ENCODE assay signal across 10 mouse cellular contexts in genomic region chr9:49102328-49102727, GRCm38 (mm10). TPM values are rescaled to one million over a fixed set of nuclear protein-coding genes. Genes with fewer than 3 reads are reported as not detected.
A peak's percentile ranks its signal among the peaks of the same experiment; 100 is the strongest.
DNase-seq lines count a peak whose midpoint lies in the region; ATAC-seq and TF ChIP-seq lines count a peak whose summit lies in the region.
"Had no signal": no experiment of that assay in that cellular context is flagged by ENCODE, and none has a peak within 500 bp of the region (broad histone marks: within the 10 kb centered on the region; RNA-seq: fewer than 3 reads in every experiment).

No protein-coding gene starts in this region.

- no peaks in the 10 kb centered on the region for H3K4me1 ChIP-seq in limb, embryonic 14.5 days (ENCODE audit: control insufficient read depth, insufficient read depth, low read length)
- no peaks in the 10 kb centered on the region for H3K4me1 ChIP-seq in limb, embryonic 10.5 days
- H3K4me1 ChIP-seq in embryonic facial prominence, embryonic 14.5 days (ENCODE audit: control insufficient read depth, insufficient read depth, low read length), result no peaks in the 10 kb centered on the region
- H3K4me1 ChIP-seq in intestine, embryonic 15.5 days (replicated peaks), result peaks cover 6% of the 10 kb centered on the region; the same call in 1 of the 2 replicates
- no peaks in the 10 kb centered on the region for H3K4me1 ChIP-seq in kidney, embryonic 14.5 days (ENCODE audit: control insufficient read depth, insufficient read depth, low read length)
- H3K4me1 ChIP-seq: megakaryocyte, embryonic 14.5 days had no signal

- 69% methylated on average over 1 of the region's 1 CpGs for WGBS in limb, embryonic 14.5 days
- WGBS in limb, embryonic 10.5 days, result 63% methylated on average over 1 of the region's 1 CpGs
- 15% methylated on average over 1 of the region's 1 CpGs for WGBS in embryonic facial prominence, embryonic 14.5 days
- WGBS in intestine, embryonic 15.5 days, result 33% methylated on average over 1 of the region's 1 CpGs
- 45% methylated on average over 1 of the region's 1 CpGs for WGBS in kidney, embryonic 14.5 days

- no peaks in the 10 kb centered on the region for H3K9me3 ChIP-seq in limb, embryonic 14.5 days (ENCODE audit: control insufficient read depth, low read length)
- H3K9me3 ChIP-seq in limb, embryonic 10.5 days (replicated peaks), result no peaks in the 10 kb centered on the region
- H3K9me3 ChIP-seq in embryonic facial prominence, embryonic 14.5 days (ENCODE audit: control insufficient read depth, low read length), result no peaks in the 10 kb centered on the region
- no peaks in the 10 kb centered on the region for H3K9me3 ChIP-seq in intestine, embryonic 15.5 days
- no peaks in the 10 kb centered on the region for H3K9me3 ChIP-seq in kidney, embryonic 14.5 days (ENCODE audit: control insufficient read depth, low read length)

- no peak overlapping the region for H3K9ac ChIP-seq in limb, embryonic 14.5 days (ENCODE audit: low read depth, low read length, severe bottlenecking)
- H3K9ac ChIP-seq in embryonic facial prominence, embryonic 14.5 days (ENCODE audit: low read depth, low read length), result no peak overlapping the region
- no peak overlapping the region for H3K9ac ChIP-seq in intestine, embryonic 15.5 days
- no peak overlapping the region for H3K9ac ChIP-seq in kidney, embryonic 14.5 days (ENCODE audit: low read depth, low read length)

- no peaks in the 10 kb centered on the region for H3K27me3 ChIP-seq in limb, embryonic 14.5 days (ENCODE audit: control insufficient read depth, insufficient read depth, low read length)
- H3K27me3 ChIP-seq in limb, embryonic 10.5 days (ENCODE audit: low read depth, poor library complexity, severe bottlenecking), result no peaks in the 10 kb centered on the region
- H3K27me3 ChIP-seq in embryonic facial prominence, embryonic 14.5 days (replicated peaks; ENCODE audit: control insufficient read depth, insufficient read depth, low read length), result no peaks in the 10 kb centered on the region
- no peaks in the 10 kb centered on the region for H3K27me3 ChIP-seq in intestine, embryonic 15.5 days (replicated peaks)
- no peaks in the 10 kb centered on the region for H3K27me3 ChIP-seq in kidney, embryonic 14.5 days (ENCODE audit: control insufficient read depth, insufficient read depth, low read length)

- no peaks in the 10 kb centered on the region for H3K36me3 ChIP-seq in limb, embryonic 14.5 days (ENCODE audit: control insufficient read depth, insufficient read depth, low read length)
- H3K36me3 ChIP-seq in limb, embryonic 10.5 days, result no peaks in the 10 kb centered on the region
- no peaks in the 10 kb centered on the region for H3K36me3 ChIP-seq in embryonic facial prominence, embryonic 14.5 days (ENCODE audit: control insufficient read depth, insufficient read depth, low read length)
- H3K36me3 ChIP-seq in intestine, embryonic 15.5 days, result no peaks in the 10 kb centered on the region
- H3K36me3 ChIP-seq in kidney, embryonic 14.5 days (ENCODE audit: control insufficient read depth, insufficient read depth, low read length), result no peaks in the 10 kb centered on the region

- ATAC-seq in limb, embryonic 14.5 days (ENCODE audit: low FRiP score, low read depth), result no peak
- ATAC-seq in embryonic facial prominence, embryonic 14.5 days (ENCODE audit: low read depth), result peak; percentile 89
- ATAC-seq in intestine, embryonic 15.5 days, result peak; percentile 71
- no peak for ATAC-seq in kidney, embryonic 14.5 days (ENCODE audit: low FRiP score, low TSS enrichment)

- no peak overlapping the region for H3K4me2 ChIP-seq in limb, embryonic 14.5 days (replicated peaks; ENCODE audit: low read depth, low read length, severe bottlenecking)
- H3K4me2 ChIP-seq in embryonic facial prominence, embryonic 14.5 days (ENCODE audit: low read depth, low read length), result no peak overlapping the region
- H3K4me2 ChIP-seq in intestine, embryonic 15.5 days (replicated peaks), result no peak overlapping the region
- H3K4me2 ChIP-seq in kidney, embryonic 14.5 days (replicated peaks; ENCODE audit: low read depth, low read length), result no peak overlapping the region

- no peak for TF ChIP-seq POLR2A in limb, embryonic 14.5 days (IDR thresholded peaks at IDR 0.05; ENCODE audit: borderline replicate concordance, extremely low read depth, insufficient read depth, insufficient read length)

- H3K27ac ChIP-seq in limb, embryonic 14.5 days (replicated peaks; ENCODE audit: low read depth, low read length), result no peak overlapping the region
- no peak overlapping the region for H3K27ac ChIP-seq in limb, embryonic 10.5 days
- H3K27ac ChIP-seq in embryonic facial prominence, embryonic 14.5 days (replicated peaks; ENCODE audit: low read depth, low read length), result no peak overlapping the region
- H3K27ac ChIP-seq in intestine, embryonic 15.5 days, result no peak overlapping the region
- H3K27ac ChIP-seq in kidney, embryonic 14.5 days (ENCODE audit: low read depth, low read length), result no peak overlapping the region

- DNase-seq in limb, embryonic 14.5 days (ENCODE audit: low spot score), result peak; percentile 20
- DNase-seq in limb, embryonic 10.5 days (ENCODE audit: low spot score), result no peak
- peak; percentile 54 for DNase-seq in embryonic facial prominence, embryonic 14.5 days (ENCODE audit: low spot score)
- peak; percentile 95 for DNase-seq in retina, postnatal 1 day
- DNase-seq in kidney, postnatal 25 days, result no peak
- DNase-seq in kidney, postnatal 36 days, result no peak
- DNase-seq: cerebellum, adult 11 months had no signal

- H3K4me3 ChIP-seq in limb, embryonic 14.5 days (replicated peaks; ENCODE audit: low read length), result no peak overlapping the region
- H3K4me3 ChIP-seq in limb, embryonic 10.5 days, result no peak overlapping the region
- no peak overlapping the region for H3K4me3 ChIP-seq in embryonic facial prominence, embryonic 14.5 days (ENCODE audit: low read depth, low read length)
- no peak overlapping the region for H3K4me3 ChIP-seq in intestine, embryonic 15.5 days (replicated peaks)
- H3K4me3 ChIP-seq in kidney, embryonic 14.5 days (ENCODE audit: low read length), result no peak overlapping the region
- H3K4me3 ChIP-seq: megakaryocyte, embryonic 14.5 days had no signal

RNA-seq across cellular contexts. Expression of gene Tmprss5, which starts 21.3 kb away (rescaled TPM):
- 0.47 and 0.53 TPM in 2 replicates for polyA plus RNA-seq in limb, embryonic 14.5 days (2012; rRNA removed)
- 0.23 and 0.47 TPM in 2 replicates for polyA plus RNA-seq in limb, embryonic 14.5 days (2014; fragmentation: Nextera tagmentation; extraction: Ambion mirVana)
- not detected in 2 replicates for polyA plus RNA-seq in limb, embryonic 10.5 days (2016; fragmentation: Nextera tagmentation; extraction: Ambion mirVana)
- 1.4 TPM in 2 replicates for polyA plus RNA-seq in embryonic facial prominence, embryonic 14.5 days (2014; fragmentation: Nextera tagmentation; extraction: Ambion mirVana)
- 0.90 and 1.2 TPM in 2 replicates for polyA plus RNA-seq in intestine, embryonic 15.5 days (2015; fragmentation: Nextera tagmentation; extraction: Ambion mirVana)
- 0.19 and 0.26 TPM in 2 replicates for polyA plus RNA-seq in kidney, embryonic 14.5 days (2014; fragmentation: Nextera tagmentation; extraction: Ambion mirVana)

RNA-seq across cellular contexts. Expression of gene Zw10, which starts 46.9 kb away (rescaled TPM):
- polyA plus RNA-seq in limb, embryonic 14.5 days (2012; rRNA removed), result 41.8 and 45.4 TPM in 2 replicates
- 36.5 and 42.2 TPM in 2 replicates for polyA plus RNA-seq in limb, embryonic 14.5 days (2014; fragmentation: Nextera tagmentation; extraction: Ambion mirVana)
- polyA plus RNA-seq in limb, embryonic 10.5 days (2016; fragmentation: Nextera tagmentation; extraction: Ambion mirVana), result 53.5 and 57.9 TPM in 2 replicates
- polyA plus RNA-seq in embryonic facial prominence, embryonic 14.5 days (2014; fragmentation: Nextera tagmentation; extraction: Ambion mirVana), result 32.5 and 33.2 TPM in 2 replicates
- polyA plus RNA-seq in intestine, embryonic 15.5 days (2015; fragmentation: Nextera tagmentation; extraction: Ambion mirVana), result 27.4 and 30.4 TPM in 2 replicates
- 30.2 and 48.2 TPM in 2 replicates for polyA plus RNA-seq in kidney, embryonic 14.5 days (2014; fragmentation: Nextera tagmentation; extraction: Ambion mirVana)

Comparison
In these comparisons a context has a peak if more than half of its experiments do, and no peak if none do; other contexts are left out.
1. DNase-seq: peak in limb, embryonic 14.5 days (single experiment), embryonic facial prominence, embryonic 14.5 days (single experiment) and retina, postnatal 1 day (single experiment); none in limb, embryonic 10.5 days (single experiment), kidney, postnatal 25 days (0 of 2) and kidney, postnatal 36 days (0 of 2).
2. ATAC-seq: peak in embryonic facial prominence, embryonic 14.5 days (single experiment) and intestine, embryonic 15.5 days (single experiment); none in limb, embryonic 14.5 days (single experiment) and kidney, embryonic 14.5 days (single experiment).